Mouse (Mus musculus) CH12.LX (cell line): ENCODE data around the gene Gabrr2. TPM values are rescaled to one million over a fixed set of nuclear protein-coding genes. Genes with fewer than 3 reads are reported as not detected.

ENCODE experiments used
- DNase-seq: peaks from one replicate; pipeline ENCODE4 v3.0.0-alpha.2; 2013; ENCODE audit errors: extremely low read depth
- H3K27ac ChIP-seq: 2 replicates; pipeline ENCODE4 v1.5.1; 2012; ENCODE audit warnings: low read depth, mild to moderate bottlenecking, control low read depth, moderate library complexity; ENCODE audit not compliant: insufficient read depth
- H3K27me3 ChIP-seq: replicated peaks from 2 replicates; pipeline ENCODE3; 2012; ENCODE audit warnings: inconsistent platforms
- H3K36me3 ChIP-seq, 2 experiments: replicated peaks in 1 of 2; 2 replicates each; pipeline versions ENCODE3 to v1.6.1; 2012; ENCODE audit warnings: inconsistent platforms in 1 of 2, low read length in 1 of 2, mild to moderate bottlenecking in 1 of 2, mixed read lengths in 1 of 2, moderate library complexity in 1 of 2; ENCODE audit not compliant: control insufficient read depth in 1 of 2, insufficient read depth in 1 of 2
- H3K4me1 ChIP-seq, 2 experiments: 2 replicates each; pipeline ENCODE4 v1.6.1; 2012; ENCODE audit warnings: inconsistent platforms in 1 of 2, moderate library complexity in 1 of 2; ENCODE audit not compliant: insufficient read depth in 2 of 2, control insufficient read depth in 1 of 2
- H3K4me2 ChIP-seq: 2 replicates; pipeline ENCODE4 v1.6.1; 2012; ENCODE audit warnings: low read depth, mild to moderate bottlenecking, control low read depth; ENCODE audit not compliant: poor library complexity, insufficient read depth, severe bottlenecking
- H3K4me3 ChIP-seq, 3 experiments: fragments of 150-350 bp in 1 of 3; sonication (generic) in 1 of 3; replicated peaks in 1 of 3; 2 replicates each; pipeline versions ENCODE3 to v1.5.1; 2011 to 2012; ENCODE audit warnings: low read depth in 2 of 3, low read length in 2 of 3, mild to moderate bottlenecking in 2 of 3, moderate library complexity in 2 of 3, control low read depth in 1 of 3, improper control_type of control experiment in 1 of 3, inconsistent platforms in 1 of 3, mixed read lengths in 1 of 3; ENCODE audit not compliant: poor library complexity in 1 of 3
- H3K79me2 ChIP-seq: replicated peaks from 2 replicates; pipeline ENCODE4 v1.6.1; 2012; ENCODE audit warnings: mild to moderate bottlenecking, moderate library complexity; ENCODE audit not compliant: control insufficient read depth, poor library complexity, insufficient read depth, severe bottlenecking; ENCODE audit errors: extremely low read depth
- H3K9ac ChIP-seq: 2 replicates; pipeline ENCODE4 v1.6.1; 2012; ENCODE audit warnings: low read depth, mild to moderate bottlenecking, control low read depth, moderate library complexity; ENCODE audit not compliant: insufficient read depth
- H3K9me3 ChIP-seq: replicated peaks from 2 replicates; pipeline ENCODE3; 2012; ENCODE audit warnings: low read length, inconsistent platforms, mixed read lengths
- BHLHE40 ChIP-seq: IDR thresholded peaks from 2 replicates; pipeline ENCODE4 v1.6.1; 2011; ENCODE audit warnings: mild to moderate bottlenecking, low read depth, low read length, improper control_type of control experiment
- CHD2 ChIP-seq: IDR thresholded peaks from 2 replicates; pipeline ENCODE4 v1.6.1; 2011; ENCODE audit warnings: low read length, improper control_type of control experiment
- CTCF ChIP-seq, 2 experiments: IDR thresholded peaks in 1 of 2; conservative IDR thresholded peaks in 1 of 2; 2 replicates each; pipeline ENCODE4 v1.5.1; 2011 to 2012; ENCODE audit warnings: low read depth in 2 of 2, low read length in 2 of 2, improper control_type of control experiment in 1 of 2, inconsistent platforms in 1 of 2, mild to moderate bottlenecking in 1 of 2, moderate library complexity in 1 of 2
- E2F4 ChIP-seq: IDR thresholded peaks from 2 replicates; pipeline ENCODE4 v1.6.1; 2011; ENCODE audit warnings: low read depth, low read length, improper control_type of control experiment; ENCODE audit not compliant: insufficient replicate concordance
- ELF1 ChIP-seq: IDR thresholded peaks from 2 replicates; pipeline ENCODE4 v1.6.1; 2014; ENCODE audit warnings: low read depth, mild to moderate bottlenecking, inconsistent platforms, low read length, improper control_type of control experiment
- EP300 ChIP-seq: IDR thresholded peaks from 2 replicates; pipeline ENCODE4 v1.6.1; 2011; ENCODE audit warnings: low read length, improper control_type of control experiment
- ETS1 ChIP-seq: conservative IDR thresholded peaks from 2 replicates; pipeline ENCODE4 v1.6.1; 2012; ENCODE audit warnings: low read depth, mild to moderate bottlenecking, inconsistent platforms, low read length, improper control_type of control experiment, moderate library complexity
- GABPA ChIP-seq: IDR thresholded peaks from 2 replicates; pipeline ENCODE4 v1.6.1; 2012; ENCODE audit warnings: low read depth, low read length, improper control_type of control experiment, inconsistent platforms; ENCODE audit not compliant: insufficient replicate concordance
- HCFC1 ChIP-seq: IDR thresholded peaks from 2 replicates; pipeline ENCODE4 v1.6.1; 2012; ENCODE audit warnings: low read depth, mild to moderate bottlenecking, inconsistent platforms, low read length, improper control_type of control experiment
- IRF4 ChIP-seq: IDR thresholded peaks from 2 replicates; pipeline ENCODE4 v1.6.1; 2014; ENCODE audit warnings: low read depth, mild to moderate bottlenecking, inconsistent platforms, low read length, improper control_type of control experiment
- JUN ChIP-seq: IDR thresholded peaks from 2 replicates; pipeline ENCODE4 v1.6.1; 2011; ENCODE audit warnings: low read depth, mild to moderate bottlenecking, low read length, improper control_type of control experiment, moderate library complexity; ENCODE audit not compliant: insufficient read depth
- JUND ChIP-seq: conservative IDR thresholded peaks from 2 replicates; pipeline ENCODE4 v1.6.1; 2011; ENCODE audit warnings: low read depth, low read length, improper control_type of control experiment
- KAT2A ChIP-seq: IDR thresholded peaks from 2 replicates; pipeline ENCODE4 v1.6.1; 2012; ENCODE audit warnings: low read length, improper control_type of control experiment, inconsistent platforms; ENCODE audit not compliant: insufficient replicate concordance
- MAFK ChIP-seq: IDR thresholded peaks from 2 replicates; pipeline ENCODE4 v1.6.1; 2011; ENCODE audit warnings: low read length, improper control_type of control experiment; ENCODE audit not compliant: insufficient replicate concordance
- MAX ChIP-seq: IDR thresholded peaks from 2 replicates; pipeline ENCODE4 v1.6.1; 2011; ENCODE audit warnings: low read length, improper control_type of control experiment
- MAZ ChIP-seq: IDR thresholded peaks from 2 replicates; pipeline ENCODE4 v1.6.1; 2012; ENCODE audit warnings: low read depth, mild to moderate bottlenecking, inconsistent platforms, low read length, improper control_type of control experiment, moderate library complexity
- MEF2A ChIP-seq: IDR thresholded peaks from 2 replicates; pipeline ENCODE4 v1.6.1; 2014; ENCODE audit warnings: low read depth, mild to moderate bottlenecking, inconsistent platforms, low read length, improper control_type of control experiment, borderline replicate concordance
- MXI1 ChIP-seq: IDR thresholded peaks from 2 replicates; pipeline ENCODE4 v1.6.1; 2011; ENCODE audit warnings: mild to moderate bottlenecking, low read depth, low read length, improper control_type of control experiment
- MYC ChIP-seq: IDR thresholded peaks from 2 replicates; pipeline ENCODE4 v1.6.1; 2011; ENCODE audit warnings: low read depth, mild to moderate bottlenecking, improper control_type of control experiment, low read length
- NRF1 ChIP-seq: IDR thresholded peaks from 2 replicates; pipeline ENCODE4 v1.6.1; 2014; ENCODE audit warnings: low read depth, mild to moderate bottlenecking, inconsistent platforms, low read length, improper control_type of control experiment, moderate library complexity
- PAX5 ChIP-seq: IDR thresholded peaks from 2 replicates; pipeline ENCODE4 v1.6.1; 2012; ENCODE audit warnings: low read length, inconsistent platforms, mixed read lengths
- RAD21 ChIP-seq: IDR thresholded peaks from 2 replicates; pipeline ENCODE4 v1.6.1; 2011; ENCODE audit warnings: low read depth, mild to moderate bottlenecking, low read length, improper control_type of control experiment, moderate library complexity
- TBP ChIP-seq: conservative IDR thresholded peaks from 2 replicates; pipeline ENCODE4 v1.6.1; 2011; ENCODE audit warnings: low read depth, low read length, improper control_type of control experiment
- TCF12 ChIP-seq: IDR thresholded peaks from 2 replicates; pipeline ENCODE4 v1.6.1; 2014; ENCODE audit warnings: low read depth, mild to moderate bottlenecking, inconsistent platforms, low read length, improper control_type of control experiment
- USF1 ChIP-seq: IDR thresholded peaks from 2 replicates; pipeline ENCODE4 v1.6.1; 2014; ENCODE audit warnings: low read depth, mild to moderate bottlenecking, inconsistent platforms, low read length, improper control_type of control experiment
- USF2 ChIP-seq: conservative IDR thresholded peaks from 2 replicates; pipeline ENCODE4 v1.6.1; 2011; ENCODE audit warnings: low read depth, low read length, improper control_type of control experiment
- ZMIZ1 ChIP-seq: IDR thresholded peaks from 2 replicates; pipeline ENCODE4 v1.6.1; 2012; ENCODE audit warnings: low read depth, mild to moderate bottlenecking, inconsistent platforms, low read length, improper control_type of control experiment
- ZNF384 ChIP-seq: IDR thresholded peaks from 2 replicates; pipeline ENCODE4 v1.6.1; 2012; ENCODE audit warnings: low read depth, low read length, improper control_type of control experiment, inconsistent platforms
- dilution Hi-C: fragments of 300-500 bp; cut with MboI; formaldehyde crosslinking; loops from 2 replicates; pipeline ENCODE4 v1.14.3; 2020; ENCODE audit warnings: low sequenced_read_pairs; ENCODE audit not compliant: extremely low pct_unique_long_range_greater_than_20kb, extremely low pct_ligation_motif_present
- in situ Hi-C: fragments of 300-500 bp; cut with MboI; formaldehyde crosslinking; loops from 3 replicates; pipeline ENCODE4 v1.14.3; 2019; ENCODE audit warnings: low sequenced_read_pairs, low pct_ligation_motif_present, low pct_unique_long_range_greater_than_20kb, mixed read lengths
- polyA plus RNA-seq: library from polyadenylated mRNA; unstranded; fragments of >175 nt; gene quantifications from 2 replicates; pipeline ENCODE4 v1.2.1, GENCODE M21; 2012; ENCODE audit warnings: low read depth; ENCODE audit not compliant: insufficient read length
- total RNA-seq, 2 experiments: library from RNA; depleted of rRNA; stranded (reverse); fragments of 300-350 nt in 1 of 2; fragments of >200 nt in 1 of 2; gene quantifications; 2 replicates each; pipeline ENCODE4 v1.2.3; 2012 to 2014

The Gabrr2 gene
- total and polyA plus RNA-seq, 3 experiments = 0.42 to 0.59 TPM; not detected in 1

- DNase-seq = no peak
- H3K4me1 ChIP-seq = peaks cover 0 to 8% of the 10 kb centered on the region in 2 experiments; a peak in 1 of 4 replicates
- H3K27ac ChIP-seq = no peak overlapping the region
- peaks cover 31% of the 10 kb centered on the region for H3K79me2 ChIP-seq
- H3K4me2 ChIP-seq = no peak overlapping the region
- H3K9ac ChIP-seq = no peak overlapping the region
- no peaks in the 10 kb centered on the region for H3K27me3 ChIP-seq
- H3K36me3 ChIP-seq = peaks cover 70 to 89% of the 10 kb centered on the region in 2 experiments
- H3K4me3 ChIP-seq = no peak overlapping the region
- dilution Hi-C loops (no loop called here), in situ Hi-C loops (loop anchor here (10.0 kb wide), 1 partner anchor 255 kb away; the partner anchor contains the start of gene Pnrc1)
- TF ChIP-seq EP300 (no peak), JUN (no peak), ETS1 (no peak), BHLHE40 (no peak), ELF1 (no peak), ZMIZ1 (no peak), ZNF384 (no peak), TCF12 (no peak), JUND (no peak), IRF4 (no peak), HCFC1 (no peak), E2F4 (no peak), CHD2 (no peak), USF1 (no peak), PAX5 (no peak), MAX (no peak)
- peaks cover 6% of the 10 kb centered on the region for H3K9me3 ChIP-seq
Observed at GRCm38 (mm10) chr4:33039826-33040225, 23.0 kb upstream of the Gabrr2 start.

DNA sequence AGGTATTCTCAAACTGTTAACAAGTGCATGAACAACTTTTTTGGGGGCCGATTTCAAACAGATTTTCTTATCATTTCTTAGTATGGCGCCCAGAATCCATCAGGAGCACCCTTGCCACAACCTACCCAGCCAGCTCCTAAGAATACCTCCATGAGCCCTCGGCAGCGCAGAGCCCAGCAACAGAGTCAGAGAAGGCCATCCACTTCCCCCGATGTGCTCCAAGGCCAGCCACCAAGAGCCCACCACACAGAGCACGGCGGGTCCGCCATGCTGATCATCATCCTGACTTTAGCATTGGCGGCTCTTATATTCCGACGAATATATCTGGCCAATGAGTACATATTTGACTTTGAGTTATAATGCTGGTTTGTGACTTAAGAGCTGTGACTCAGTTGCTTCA lies 13.2 kb upstream of the Gabrr2 start:
- no peak for DNase-seq
- Histone ChIP-seq H3K4me1 (peaks cover 10 to 24% of the 10 kb centered on the region in 2 experiments), H3K9ac (no peak overlapping the region), H3K36me3 (peaks cover 48 to 83% of the 10 kb centered on the region in 2 experiments), H3K27ac (no peak overlapping the region), H3K27me3 (no peaks in the 10 kb centered on the region), H3K4me3 (no peak overlapping the region), H3K4me2 (no peak overlapping the region), H3K79me2 (no peaks in the 10 kb centered on the region), H3K9me3 (no peaks in the 10 kb centered on the region)
- in situ Hi-C loops (no loop called here), dilution Hi-C loops (no loop called here)
- TF ChIP-seq NRF1 (no peak), IRF4 (no peak), MYC (no peak), USF2 (no peak), MAFK (no peak), JUN (no peak), MXI1 (no peak), CTCF (conservative IDR thresholded peaks at IDR 0.05 in 1 of 2, IDR thresholded peaks at IDR 0.05 in 1 of 2; ENCODE audit: low read depth in 2 of 2, low read length in 2 of 2) (no peak), MEF2A (no peak), MAZ (no peak), TBP (no peak), GABPA (no peak), KAT2A (no peak), PAX5 (no peak), CHD2 (no peak), RAD21 (no peak)
